Mouse (Mus musculus) G1E (cell line): ENCODE measurements at regions not wholly inside any gene's neighbourhood (a gene's known extent, or its start where the extent isn't known, plus 50 kb on each side); places are given as distances from the start of the nearest gene placed in this dataset.

Experiments
- ATAC-seq: 2 replicates; pipeline ENCODE4 v1.8.0; 2016; ENCODE audit warnings: mild to moderate bottlenecking; ENCODE audit not compliant: insufficient number of reproducible peaks, poor library complexity, low FRiP score, severe bottlenecking; ENCODE audit errors: extremely low read depth
- DNase-seq: peaks from one replicate; pipeline ENCODE4 v3.0.0; 2012; ENCODE audit warnings: low spot score
- H3K27me3 ChIP-seq: 2 replicates; pipeline ENCODE4 v1.6.1; 2012; ENCODE audit warnings: mild to moderate bottlenecking, low read length, inconsistent platforms; ENCODE audit not compliant: insufficient read depth
- H3K36me3 ChIP-seq: replicated peaks from 2 replicates; pipeline ENCODE3; 2012; ENCODE audit warnings: mild to moderate bottlenecking, inconsistent platforms
- H3K4me1 ChIP-seq: 2 replicates; pipeline ENCODE4 v1.6.1; 2012; ENCODE audit warnings: low read depth, low read length, inconsistent platforms, mixed read lengths; ENCODE audit not compliant: insufficient read depth
- H3K4me3 ChIP-seq: 2 replicates; pipeline ENCODE4 v1.5.1; 2012; ENCODE audit warnings: low read depth, mild to moderate bottlenecking, inconsistent platforms, low read length, moderate library complexity, mixed read lengths
- H3K9me3 ChIP-seq: replicated peaks from 2 replicates; pipeline ENCODE4 v1.6.1; 2012; ENCODE audit warnings: inconsistent platforms
- CTCF ChIP-seq: IDR thresholded peaks from 2 replicates; pipeline ENCODE4 v1.5.1; 2012; ENCODE audit warnings: low read depth, low read length, inconsistent platforms, mixed read lengths
- GATA1 ChIP-seq: IDR thresholded peaks from 2 replicates; pipeline ENCODE4 v1.6.1; 2012; ENCODE audit warnings: borderline replicate concordance, low read length, inconsistent platforms, mixed read lengths
- GATA2 ChIP-seq: IDR thresholded peaks from 2 replicates; pipeline ENCODE4 v1.6.1; 2012; ENCODE audit warnings: low read depth, low read length, inconsistent platforms, borderline replicate concordance
- POLR2AphosphoS5 ChIP-seq: IDR thresholded peaks from 2 replicates; pipeline ENCODE4 v1.6.1; 2012; ENCODE audit warnings: low read depth, low read length, inconsistent platforms; ENCODE audit not compliant: insufficient replicate concordance
- TAL1 ChIP-seq: conservative IDR thresholded peaks from 2 replicates; pipeline ENCODE4 v1.6.1; 2012; ENCODE audit warnings: low read depth, low read length, inconsistent platforms, mixed read lengths

GRCm38 (mm10) chr8:12000459-12000789 is 160.2 kb downstream of the Tex29 start:
- ATAC-seq = no peak
- no peaks in the 10 kb centered on the region for H3K27me3 ChIP-seq
- no peak overlapping the region for H3K4me3 ChIP-seq
- no peaks in the 10 kb centered on the region for H3K9me3 ChIP-seq
- H3K4me1 ChIP-seq = no peaks in the 10 kb centered on the region
- no peak for DNase-seq
- H3K36me3 ChIP-seq = no peaks in the 10 kb centered on the region
- TF ChIP-seq GATA1 = no peak
- no peak for TF ChIP-seq CTCF
- TF ChIP-seq GATA2 = no peak
- no peak for TF ChIP-seq TAL1
- TF ChIP-seq POLR2AphosphoS5 = no peak

- no peak overlapping the region for H3K4me3 ChIP-seq
- H3K36me3 ChIP-seq = no peaks in the 10 kb centered on the region
- DNase-seq = no peak
- ATAC-seq = no peak
- H3K9me3 ChIP-seq = no peaks in the 10 kb centered on the region
- TF ChIP-seq GATA1 = no peak
- no peak for TF ChIP-seq POLR2AphosphoS5
- TF ChIP-seq CTCF = no peak
- TF ChIP-seq TAL1 = no peak
- TF ChIP-seq GATA2 = no peak
- H3K27me3 ChIP-seq = no peaks in the 10 kb centered on the region
- H3K4me1 ChIP-seq = no peaks in the 10 kb centered on the region
Observed at GRCm38 (mm10) chr8:12004241-12004640, 164.0 kb downstream of the Tex29 start.

DNA sequence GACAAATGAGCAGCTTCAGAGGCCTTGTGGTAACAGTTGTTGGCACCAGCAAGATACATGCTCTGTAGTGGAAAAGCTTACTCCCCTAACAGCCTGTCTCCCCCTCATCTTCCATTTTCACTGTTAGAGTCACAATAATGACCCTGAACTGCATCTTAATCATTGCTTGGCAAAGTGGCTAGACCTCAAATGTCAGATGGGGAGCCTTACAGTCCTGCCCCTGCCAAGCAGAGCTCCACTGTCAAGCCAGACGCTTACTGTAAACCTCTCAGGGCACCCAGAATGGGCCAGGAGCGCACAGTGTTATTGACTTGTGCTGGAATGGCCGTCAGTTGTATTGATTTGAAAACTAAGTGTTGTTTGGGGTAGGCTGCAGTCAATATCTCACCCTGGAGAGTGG is 172.5 kb downstream of the Tex29 start:
- no peak overlapping the region for H3K4me3 ChIP-seq
- peaks cover 2% of the 10 kb centered on the region; the same call in 1 of the 2 replicates for H3K27me3 ChIP-seq
- TF ChIP-seq GATA1 (no peak), POLR2AphosphoS5 (no peak), TAL1 (no peak), CTCF (no peak), GATA2 (no peak)
- no peaks in the 10 kb centered on the region for H3K36me3 ChIP-seq
- ATAC-seq (no peak), DNase-seq (no peak)
- no peaks in the 10 kb centered on the region for H3K9me3 ChIP-seq
- H3K4me1 ChIP-seq = no peaks in the 10 kb centered on the region

DNA sequence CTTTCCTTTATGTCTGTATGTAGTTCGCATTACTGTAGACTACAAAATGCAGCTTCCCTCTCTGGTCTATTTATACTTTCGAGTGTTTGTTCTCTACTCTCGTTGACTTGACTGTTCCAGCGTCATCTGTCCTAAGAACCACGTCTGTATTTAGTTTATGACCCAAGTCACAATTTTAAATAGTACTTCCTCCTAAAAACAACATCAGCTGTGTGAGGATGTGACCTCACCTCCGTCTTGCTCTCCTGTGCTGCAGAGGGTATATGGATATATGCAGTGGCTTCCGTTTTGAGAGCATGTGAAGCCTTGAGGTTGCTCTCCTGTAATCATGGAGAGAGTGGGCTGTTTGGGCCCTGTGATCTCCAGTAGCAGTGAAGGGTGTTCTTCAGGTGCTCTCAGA is 177.5 kb downstream of the Tex29 start:
- ATAC-seq (no peak), DNase-seq (no peak)
- no peaks in the 10 kb centered on the region for H3K27me3 ChIP-seq
- peaks cover 6% of the 10 kb centered on the region for H3K9me3 ChIP-seq
- peaks cover 4% of the 10 kb centered on the region; the same call in 1 of the 2 replicates for H3K4me1 ChIP-seq
- no peak overlapping the region for H3K4me3 ChIP-seq
- TF ChIP-seq CTCF = no peak
- TF ChIP-seq GATA1 = no peak
- no peak for TF ChIP-seq POLR2AphosphoS5
- TF ChIP-seq TAL1 = no peak
- no peak for TF ChIP-seq GATA2
- H3K36me3 ChIP-seq = no peaks in the 10 kb centered on the region

GRCm38 (mm10) chr8:12019272-12019671 is 179.0 kb downstream of the Tex29 start:
- ATAC-seq = no peak
- no peak for DNase-seq
- Histone ChIP-seq H3K36me3 (no peaks in the 10 kb centered on the region), H3K27me3 (no peaks in the 10 kb centered on the region), H3K4me3 (no peak overlapping the region), H3K4me1 (peaks cover 4% of the 10 kb centered on the region; the same call in 1 of the 2 replicates), H3K9me3 (peaks cover 6% of the 10 kb centered on the region)
- TF ChIP-seq TAL1 (no peak), POLR2AphosphoS5 (no peak)

DNA sequence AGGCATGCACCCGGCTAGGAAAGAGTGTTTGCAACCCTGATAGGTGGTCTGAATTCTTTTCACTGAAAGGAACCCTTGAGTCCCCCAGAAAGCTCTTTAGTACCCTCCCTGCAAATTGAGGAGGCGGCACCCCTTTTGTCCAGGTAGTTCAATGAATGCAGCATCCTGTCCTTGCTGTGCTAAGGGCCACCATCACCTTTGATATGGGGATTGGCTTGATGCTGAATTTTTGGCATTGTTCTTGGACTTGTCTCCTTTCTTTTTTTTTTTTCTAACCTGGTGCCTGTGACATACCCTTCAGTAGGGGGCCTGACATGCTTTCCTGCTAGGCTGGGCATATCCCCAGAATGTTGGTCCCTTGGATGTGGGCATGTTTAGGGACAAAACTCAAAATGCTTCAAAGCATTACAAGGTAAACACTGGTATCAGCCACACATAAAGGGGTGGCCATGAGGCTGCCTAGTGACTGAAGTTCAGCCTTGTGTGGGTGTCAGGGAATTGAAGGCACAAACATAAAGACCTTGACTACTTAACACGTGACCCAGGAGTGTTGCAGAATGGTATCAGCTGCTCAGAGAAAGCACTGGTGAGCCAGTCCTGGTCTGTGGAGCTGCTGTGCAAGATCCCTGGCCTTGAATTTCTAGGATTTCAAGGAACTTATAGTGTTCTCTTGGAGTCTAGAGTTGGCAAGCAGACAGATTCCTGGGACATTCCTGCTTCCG is 183.6 kb downstream of the Tex29 start:
- no peaks in the 10 kb centered on the region for H3K27me3 ChIP-seq
- peaks cover 6% of the 10 kb centered on the region for H3K9me3 ChIP-seq
- no peaks in the 10 kb centered on the region for H3K36me3 ChIP-seq
- H3K4me3 ChIP-seq = no peak overlapping the region
- ATAC-seq (no peak), DNase-seq (no peak)
- peaks cover 4% of the 10 kb centered on the region; the same call in 1 of the 2 replicates for H3K4me1 ChIP-seq
- TF ChIP-seq TAL1 (no peak), POLR2AphosphoS5 (no peak), GATA2 (no peak), CTCF (no peak), GATA1 (no peak)

GRCm38 (mm10) chr8:12030363-12031116 is 190.3 kb downstream of the Tex29 start:
- no peak for DNase-seq
- H3K4me1 ChIP-seq = no peaks in the 10 kb centered on the region
- no peak for ATAC-seq
- no peaks in the 10 kb centered on the region for H3K9me3 ChIP-seq
- no peaks in the 10 kb centered on the region for H3K36me3 ChIP-seq
- H3K27me3 ChIP-seq = no peaks in the 10 kb centered on the region
- TF ChIP-seq GATA1 (no peak), TAL1 (no peak), GATA2 (no peak), POLR2AphosphoS5 (no peak), CTCF (no peak)
- no peak overlapping the region for H3K4me3 ChIP-seq
